Mouse (Mus musculus): ENCODE data around the gene Tnfrsf19. TPM values are rescaled to one million over a fixed set of nuclear protein-coding genes. Genes with fewer than 3 reads are reported as not detected.

The Tnfrsf19 gene
- polyA plus RNA-seq, 1 experiment from 2014 or later: 41.8 TPM

GRCm38 (mm10) chr14:60935705-60936104 lies 110.6 kb downstream of the Tnfrsf19 start:
- Histone ChIP-seq H3K27ac (no peak overlapping the region), H3K4me2 (replicated peaks) (no peak overlapping the region), H3K4me3 (no peak overlapping the region), H3K27me3 (replicated peaks) (no peaks in the 10 kb centered on the region), H3K36me3 (no peaks in the 10 kb centered on the region), H3K4me1 (no peaks in the 10 kb centered on the region), H3K9ac (no peak overlapping the region), H3K9me3 (no peaks in the 10 kb centered on the region)
- no peak for ATAC-seq (ENCODE audit: low FRiP score, low read depth)
- WGBS: 82% methylated on average over 5 of the region's 5 CpGs

- 20% methylated on average over 1 of the region's 1 CpGs for WGBS
- no peak overlapping the region for H3K4me3 ChIP-seq
- no peaks in the 10 kb centered on the region for H3K9me3 ChIP-seq
- H3K9ac ChIP-seq: no peak overlapping the region
- no peaks in the 10 kb centered on the region for H3K36me3 ChIP-seq
- ATAC-seq (ENCODE audit: low FRiP score, low read depth): no peak
- H3K27ac ChIP-seq: no peak overlapping the region
- no peaks in the 10 kb centered on the region for H3K4me1 ChIP-seq
- H3K4me2 ChIP-seq (replicated peaks): no peak overlapping the region
- no peaks in the 10 kb centered on the region for H3K27me3 ChIP-seq (replicated peaks)
Observed at GRCm38 (mm10) chr14:60926011-60926410, 120.3 kb downstream of the Tnfrsf19 start.

GRCm38 (mm10) chr14:60916661-60917060 lies 129.6 kb downstream of the Tnfrsf19 start:
- ATAC-seq (ENCODE audit: low FRiP score, low read depth): no peak
- WGBS: 64% methylated on average over 4 of the region's 4 CpGs

More at GRCm38 (mm10) chr14:60916661-60917060, 129.6 kb downstream of the Tnfrsf19 start:
- Histone ChIP-seq H3K4me2 (replicated peaks) (no peak overlapping the region), H3K27ac (no peak overlapping the region), H3K27me3 (replicated peaks) (no peaks in the 10 kb centered on the region), H3K36me3 (no peaks in the 10 kb centered on the region), H3K9ac (no peak overlapping the region), H3K9me3 (no peaks in the 10 kb centered on the region), H3K4me1 (peaks cover 13% of the 10 kb centered on the region; the same call in 1 of the 2 replicates), H3K4me3 (no peak overlapping the region)

Other genes with a start within 250 kb of the Tnfrsf19 start
- 6.4 and 6.8 TPM in 2 replicates for gene Sacs, start 92.0 kb upstream of the Tnfrsf19 start, polyA plus RNA-seq (2016; fragmentation: Nextera tagmentation; extraction: Ambion mirVana)
- 1.3 and 1.5 TPM in 2 replicates for gene Sgcg, start 212.0 kb upstream of the Tnfrsf19 start, polyA plus RNA-seq (2016; fragmentation: Nextera tagmentation; extraction: Ambion mirVana)